Mouse (Mus musculus): Measurements from ENCODE around the gene Rabggtb. TPM values are rescaled to one million over a fixed set of nuclear protein-coding genes. Genes with fewer than 3 reads are reported as not detected.
A peak's percentile ranks its signal among the peaks of the same experiment; 100 is the strongest.

The Rabggtb gene
- polyA plus RNA-seq (2012; ENCODE audit: insufficient read depth, insufficient read length, missing spikeins), result 46.5 and 53.2 TPM in 2 replicates

DNA sequence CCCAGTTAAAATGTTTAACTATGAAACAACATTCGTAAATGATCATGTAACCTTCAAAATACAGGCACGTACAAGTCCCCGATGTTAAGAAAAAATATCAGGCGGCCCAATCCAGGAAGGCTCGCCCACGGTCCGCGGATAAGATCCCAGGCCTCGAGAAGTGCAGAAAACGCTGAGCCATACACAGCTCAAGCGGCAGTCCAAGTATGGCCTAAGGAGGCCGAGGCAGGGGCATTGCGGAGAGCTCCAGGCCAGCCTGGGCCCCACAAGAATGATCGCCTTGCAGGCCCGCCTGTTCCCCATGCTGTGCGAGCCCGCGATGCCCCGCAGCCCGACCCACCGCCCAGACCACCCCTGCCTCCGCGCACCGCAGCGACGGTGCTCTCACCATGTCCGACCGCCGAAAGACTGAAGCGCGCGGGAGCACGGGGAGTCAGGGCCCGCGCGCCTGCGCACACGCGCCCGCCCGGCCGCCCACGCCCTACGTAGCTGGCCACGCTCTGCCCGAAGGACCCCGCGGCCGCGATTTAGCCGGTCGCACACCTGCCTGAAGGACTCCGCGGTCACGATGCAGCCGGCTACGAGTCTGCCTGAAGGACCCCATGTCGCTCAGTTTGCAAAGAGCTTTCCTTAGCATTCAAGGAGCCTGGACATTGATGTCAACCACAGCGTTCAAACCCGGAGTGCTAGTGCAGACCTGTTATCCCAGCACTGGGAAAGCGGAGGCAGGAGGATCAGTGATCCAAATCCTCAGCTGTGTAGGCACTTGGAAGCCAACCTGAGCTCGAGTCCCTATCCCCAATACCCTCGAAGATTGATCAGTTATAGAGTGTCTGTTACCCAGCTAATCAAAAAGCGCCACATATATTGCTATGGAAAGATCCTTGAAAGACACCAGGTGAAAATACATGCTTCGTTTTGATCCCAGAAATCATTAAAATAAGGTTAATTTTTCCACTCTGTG lies at the start of gene Rabggtb:
Gene Rabggtb (minus strand): TSS at position 464 of the 964 bp plus-strand sequence.
- TF ChIP-seq CTCF (IDR thresholded peaks at IDR 0.05; ENCODE audit: low read depth, low read length) (no peak), POLR2A (IDR thresholded peaks at IDR 0.05; ENCODE audit: borderline replicate concordance, low read depth, low read length) (peak; percentile 60; the same call in 1 of the 2 replicates)
- H3K4me3 ChIP-seq (ENCODE audit: insufficient read depth, low read length), result peak within 1 kb of the TSS; percentile 94
- peak within 1 kb of the TSS; percentile 85 for H3K27ac ChIP-seq (ENCODE audit: insufficient read depth, low read depth, low read length)
- H3K4me1 ChIP-seq (ENCODE audit: control insufficient read depth, insufficient read depth, low read length), result peaks cover 32% of the 10 kb centered on the region

DNA sequence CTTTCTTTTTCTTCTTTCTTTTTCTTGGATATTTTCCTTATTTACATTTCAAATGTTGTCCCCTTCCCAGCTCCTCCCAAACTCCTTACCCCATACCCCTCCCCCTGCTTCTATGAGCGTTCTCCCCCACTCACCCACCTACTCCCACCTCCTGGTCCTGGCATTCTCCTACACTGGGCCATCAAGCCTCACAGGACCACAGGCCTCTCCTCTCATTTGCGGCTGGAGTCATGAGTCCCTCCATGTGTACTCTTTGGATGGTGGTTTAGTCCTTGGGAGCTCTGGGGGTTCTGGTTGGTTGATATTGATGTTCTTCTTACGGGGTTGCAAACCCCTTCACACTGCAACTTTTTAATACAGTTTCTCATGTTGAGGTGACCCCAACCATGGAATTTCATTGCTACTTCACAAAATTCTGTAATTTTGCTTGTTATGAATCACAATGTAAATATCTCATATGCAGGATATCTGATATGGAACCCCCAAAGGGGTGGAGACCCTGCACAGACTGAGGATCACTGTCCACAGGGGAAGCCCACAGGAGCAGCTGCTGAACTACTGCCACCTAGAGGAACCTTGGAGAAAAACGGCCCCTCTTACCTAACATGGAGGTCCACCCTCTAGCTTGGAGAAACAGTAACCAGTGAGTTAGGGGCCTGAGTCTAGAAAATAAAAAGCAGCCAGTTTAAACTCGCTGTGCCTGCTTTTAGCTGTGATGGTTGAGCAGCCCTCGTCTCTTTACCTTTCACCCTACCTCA lies 49.0 kb upstream of the Rabggtb start:
- no peak overlapping the region for H3K27ac ChIP-seq (ENCODE audit: insufficient read depth, low read depth, low read length)
- TF ChIP-seq POLR2A (IDR thresholded peaks at IDR 0.05; ENCODE audit: borderline replicate concordance, low read depth, low read length) (no peak), CTCF (IDR thresholded peaks at IDR 0.05; ENCODE audit: low read depth, low read length) (no peak; the same call in 1 of the 2 replicates)
- H3K4me1 ChIP-seq (ENCODE audit: control insufficient read depth, insufficient read depth, low read length), result no peaks in the 10 kb centered on the region
- H3K4me3 ChIP-seq (ENCODE audit: insufficient read depth, low read length), result no peak overlapping the region

DNA sequence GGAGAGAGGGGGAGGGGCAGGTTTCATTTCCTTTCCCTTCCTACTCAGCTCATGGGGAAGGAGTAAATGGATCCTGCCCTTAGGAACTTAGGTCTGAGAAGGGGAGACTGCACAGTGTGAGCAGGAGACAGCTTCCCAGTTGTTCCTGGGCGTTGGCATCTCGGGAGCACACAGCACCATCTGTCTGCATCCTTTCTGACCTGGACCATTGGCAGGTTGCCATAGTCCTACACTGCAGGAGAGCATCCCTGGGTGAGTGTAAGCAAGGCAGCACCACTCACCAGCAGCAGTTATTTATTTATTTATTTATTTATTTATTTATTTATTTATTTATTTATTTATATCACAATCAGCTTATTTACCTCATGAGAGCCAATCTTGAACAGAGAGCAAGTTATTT lies 48.1 kb upstream of the Rabggtb start:
- no peaks in the 10 kb centered on the region for H3K4me1 ChIP-seq (ENCODE audit: control insufficient read depth, insufficient read depth, low read length)
- H3K27ac ChIP-seq (ENCODE audit: insufficient read depth, low read depth, low read length), result no peak overlapping the region
- TF ChIP-seq POLR2A (IDR thresholded peaks at IDR 0.05; ENCODE audit: borderline replicate concordance, low read depth, low read length), result no peak
- no peak for TF ChIP-seq CTCF (IDR thresholded peaks at IDR 0.05; ENCODE audit: low read depth, low read length)
- no peak overlapping the region for H3K4me3 ChIP-seq (ENCODE audit: insufficient read depth, low read length)

DNA sequence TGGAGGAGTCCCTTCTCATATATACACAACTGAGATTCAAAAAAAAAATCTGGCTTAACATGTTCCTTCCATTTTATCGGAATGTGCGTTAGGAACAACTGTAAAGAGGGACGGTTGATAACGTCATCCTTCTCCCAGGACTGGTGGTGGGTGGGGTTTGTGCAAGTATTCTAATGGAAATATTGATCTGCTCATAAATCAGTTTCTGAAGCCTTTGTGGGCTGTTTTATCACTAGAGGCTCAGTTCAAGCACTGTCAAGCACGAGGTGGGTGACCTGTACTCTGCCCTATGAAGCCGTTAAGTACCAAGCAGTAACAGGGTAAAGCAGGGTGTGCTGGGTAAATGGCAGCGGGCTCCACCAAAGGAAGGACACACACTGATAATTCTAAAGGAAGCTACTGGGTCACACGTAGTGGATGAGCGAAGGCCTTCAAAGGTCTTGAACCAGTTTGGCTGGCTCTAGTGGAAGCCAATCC lies 47.0 kb upstream of the Rabggtb start:
- no peak overlapping the region for H3K4me3 ChIP-seq (ENCODE audit: insufficient read depth, low read length)
- H3K4me1 ChIP-seq (ENCODE audit: control insufficient read depth, insufficient read depth, low read length), result no peaks in the 10 kb centered on the region
- TF ChIP-seq CTCF (IDR thresholded peaks at IDR 0.05; ENCODE audit: low read depth, low read length) (no peak), POLR2A (IDR thresholded peaks at IDR 0.05; ENCODE audit: borderline replicate concordance, low read depth, low read length) (no peak)
- H3K27ac ChIP-seq (ENCODE audit: insufficient read depth, low read depth, low read length), result no peak overlapping the region

DNA sequence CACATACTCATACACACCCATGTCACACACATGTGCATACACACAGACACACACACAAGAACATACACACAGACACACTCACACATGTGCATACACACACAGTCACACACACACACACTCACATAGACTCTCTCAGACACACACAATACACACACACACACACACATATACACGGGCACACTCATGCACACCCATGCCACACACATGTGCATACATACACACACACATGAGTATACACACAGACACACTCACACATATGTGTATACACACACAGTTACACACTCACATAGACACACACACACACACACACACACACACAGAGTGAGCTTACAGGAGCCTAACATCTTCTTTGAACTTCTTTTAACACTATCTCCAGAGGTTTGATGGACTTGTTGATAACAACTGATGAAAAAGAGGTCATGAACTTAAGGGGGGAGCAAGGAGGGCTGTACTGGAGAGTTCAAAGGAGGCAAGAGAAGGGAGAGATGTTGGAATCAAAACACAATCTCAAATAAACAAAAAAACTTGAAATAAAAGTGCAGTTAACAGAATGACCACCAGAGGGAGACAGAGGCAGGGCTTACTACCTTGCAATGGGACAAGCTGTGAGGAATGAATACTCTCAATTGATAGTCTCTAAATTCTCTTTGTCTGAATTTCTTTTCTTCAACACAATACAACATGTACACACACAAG lies 46.4 kb upstream of the Rabggtb start:
- H3K4me1 ChIP-seq (ENCODE audit: control insufficient read depth, insufficient read depth, low read length), result no peaks in the 10 kb centered on the region
- H3K4me3 ChIP-seq (ENCODE audit: insufficient read depth, low read length), result no peak overlapping the region
- TF ChIP-seq CTCF (IDR thresholded peaks at IDR 0.05; ENCODE audit: low read depth, low read length) (no peak), POLR2A (IDR thresholded peaks at IDR 0.05; ENCODE audit: borderline replicate concordance, low read depth, low read length) (no peak)
- H3K27ac ChIP-seq (ENCODE audit: insufficient read depth, low read depth, low read length), result no peak overlapping the region

DNA sequence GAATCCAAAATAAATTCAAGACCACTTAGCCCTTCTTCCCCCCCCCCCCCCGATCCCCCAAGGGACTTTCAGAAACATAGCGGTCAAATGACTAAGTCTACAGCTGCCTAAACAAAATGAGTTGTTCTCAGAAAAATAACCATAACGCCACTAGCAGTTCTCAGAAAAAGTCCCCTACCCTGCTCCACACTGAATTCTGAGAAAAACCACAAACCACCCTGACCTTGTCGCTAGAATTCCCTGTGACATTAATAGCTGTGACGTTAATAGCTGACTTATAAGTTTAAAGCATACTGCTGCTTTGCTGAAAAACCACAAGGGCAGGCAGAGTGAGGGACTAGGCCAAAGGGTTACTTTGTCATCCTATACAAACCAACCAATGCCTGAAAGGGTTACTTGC lies 45.1 kb upstream of the Rabggtb start:
- TF ChIP-seq POLR2A (IDR thresholded peaks at IDR 0.05; ENCODE audit: borderline replicate concordance, low read depth, low read length) (no peak), CTCF (IDR thresholded peaks at IDR 0.05; ENCODE audit: low read depth, low read length) (no peak)
- Histone ChIP-seq H3K27ac (ENCODE audit: insufficient read depth, low read depth, low read length) (no peak overlapping the region), H3K4me1 (ENCODE audit: control insufficient read depth, insufficient read depth, low read length) (no peaks in the 10 kb centered on the region), H3K4me3 (ENCODE audit: insufficient read depth, low read length) (no peak overlapping the region)

DNA sequence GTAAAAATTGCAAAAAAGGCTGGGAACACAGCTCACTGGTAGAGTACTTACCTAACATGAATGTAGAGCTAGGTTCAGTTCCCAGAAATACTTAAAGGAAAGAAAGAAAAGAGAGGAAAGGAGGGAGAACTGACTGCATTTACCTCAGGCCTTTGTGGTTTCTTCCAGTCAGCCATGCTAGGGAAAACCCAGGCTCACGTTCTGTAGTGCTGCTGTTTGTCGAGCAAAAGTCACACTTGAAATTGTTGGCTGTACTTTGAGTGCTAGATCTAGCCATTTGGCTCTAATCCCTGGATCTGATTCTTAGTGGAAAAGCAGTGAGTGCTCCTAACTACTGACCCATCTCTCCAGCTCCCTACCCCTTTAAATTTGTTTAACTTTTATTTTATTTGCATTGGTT lies 35.4 kb upstream of the Rabggtb start:
- Histone ChIP-seq H3K4me3 (ENCODE audit: insufficient read depth, low read length) (no peak overlapping the region), H3K27ac (ENCODE audit: insufficient read depth, low read depth, low read length) (no peak overlapping the region)
- TF ChIP-seq POLR2A (IDR thresholded peaks at IDR 0.05; ENCODE audit: borderline replicate concordance, low read depth, low read length), result no peak
- TF ChIP-seq CTCF (IDR thresholded peaks at IDR 0.05; ENCODE audit: low read depth, low read length), result no peak

DNA sequence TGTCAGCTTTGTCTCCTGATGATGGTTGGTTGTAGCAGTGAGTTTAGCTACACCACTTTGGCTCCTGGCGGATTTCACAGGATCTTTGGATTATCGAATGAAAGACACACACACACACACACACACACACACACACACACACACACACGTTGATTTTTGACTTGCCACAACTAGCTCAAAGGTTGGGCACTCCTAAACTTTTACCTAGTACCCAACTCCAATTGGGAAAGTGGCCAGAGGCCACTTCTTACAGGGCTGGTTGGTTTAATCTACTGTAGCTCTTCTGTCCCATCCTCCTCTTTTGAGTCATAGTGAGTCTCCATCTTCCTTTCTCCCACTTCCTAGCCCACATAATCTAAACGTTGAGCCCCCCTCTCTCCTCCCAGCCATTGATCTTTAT lies 34.5 kb upstream of the Rabggtb start:
- Histone ChIP-seq H3K27ac (ENCODE audit: insufficient read depth, low read depth, low read length) (no peak overlapping the region), H3K4me1 (ENCODE audit: control insufficient read depth, insufficient read depth, low read length) (peaks cover 7% of the 10 kb centered on the region)

More for the DNA sequence above, 35.4 kb upstream of the Rabggtb start:
- no peaks in the 10 kb centered on the region for H3K4me1 ChIP-seq (ENCODE audit: control insufficient read depth, insufficient read depth, low read length)

DNA sequence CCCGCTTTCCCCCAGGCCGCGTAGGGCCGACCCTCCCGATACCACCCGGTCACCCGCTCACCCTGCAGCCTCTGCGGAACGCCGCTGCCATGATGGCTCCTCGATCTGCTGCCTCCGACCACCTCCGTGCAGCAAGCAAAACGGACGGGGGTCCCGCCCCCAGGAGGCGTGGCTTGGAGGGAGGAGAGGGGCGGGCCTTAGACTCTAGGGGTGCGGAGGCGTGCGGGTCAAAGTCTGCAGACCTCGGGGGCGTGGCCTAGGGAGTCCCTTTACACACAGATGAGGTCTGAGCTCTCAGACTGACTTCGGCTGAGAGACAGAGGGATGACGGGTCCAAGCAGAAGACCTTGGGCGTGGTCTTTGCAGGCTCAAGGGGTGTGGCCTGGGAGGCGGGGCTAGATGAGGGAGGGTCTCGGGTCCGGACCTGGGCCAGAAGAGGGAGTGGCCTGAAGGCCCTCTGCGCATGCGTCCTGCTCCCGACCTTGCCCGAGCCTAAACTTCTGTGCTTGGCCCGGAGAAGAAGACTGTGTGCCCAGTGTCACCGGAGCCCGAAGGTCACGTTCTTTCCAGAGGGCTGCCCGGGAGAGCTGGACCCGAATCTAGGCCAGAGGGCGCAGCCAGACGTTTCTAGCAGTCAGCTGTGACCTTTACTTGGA lies 31.7 kb upstream of the Rabggtb start, which contains the start of gene Acadm:
Gene Acadm (minus strand): TSS at position 298 of the 656 bp plus-strand sequence.
- peaks cover 7% of the 10 kb centered on the region for H3K4me1 ChIP-seq (ENCODE audit: control insufficient read depth, insufficient read depth, low read length)
- peak within 1 kb of the TSS; percentile 90 for H3K4me3 ChIP-seq (ENCODE audit: insufficient read depth, low read length)
- TF ChIP-seq CTCF (IDR thresholded peaks at IDR 0.05; ENCODE audit: low read depth, low read length) (no peak), POLR2A (IDR thresholded peaks at IDR 0.05; ENCODE audit: borderline replicate concordance, low read depth, low read length) (peak; percentile 81)
- H3K27ac ChIP-seq (ENCODE audit: insufficient read depth, low read depth, low read length), result peak within 1 kb of the TSS; percentile 80

More for the DNA sequence above, 34.5 kb upstream of the Rabggtb start:
- no peak overlapping the region for H3K4me3 ChIP-seq (ENCODE audit: insufficient read depth, low read length)
- no peak for TF ChIP-seq POLR2A (IDR thresholded peaks at IDR 0.05; ENCODE audit: borderline replicate concordance, low read depth, low read length)
